Mouse (Mus musculus) forebrain, postnatal 0 days (tissue): ENCODE data around the gene Gm49416. TPM values are rescaled to one million over a fixed set of nuclear protein-coding genes. Genes with fewer than 3 reads are reported as not detected.
A peak's percentile ranks its signal among the peaks of the same experiment; 100 is the strongest.

Experiments
- ATAC-seq: fragments of 200-750 bp; cut with Nextera tagmentation; 2 replicates; pipeline ENCODE4 v1.8.0; 2017; ENCODE audit warnings: mild to moderate bottlenecking, moderate library complexity
- DNase-seq: peaks from one replicate; pipeline ENCODE4 v3.0.0-alpha.2; 2015
- H3K27ac ChIP-seq: fragments of 300-500 bp; sonication (generic); 2 replicates; pipeline ENCODE4 v1.5.1; 2014; ENCODE audit warnings: low read depth, mild to moderate bottlenecking, antibody characterized with exemption, low read length, moderate library complexity, mixed read lengths
- H3K27me3 ChIP-seq: fragments of 300-500 bp; sonication (generic); 2 replicates; pipeline ENCODE4 v1.6.1; 2014; ENCODE audit warnings: mild to moderate bottlenecking, low read length, mixed read lengths; ENCODE audit not compliant: insufficient read depth
- H3K36me3 ChIP-seq: fragments of 300-500 bp; sonication (generic); 2 replicates; pipeline ENCODE4 v1.6.1; 2014; ENCODE audit warnings: mild to moderate bottlenecking, moderate library complexity; ENCODE audit not compliant: insufficient read depth
- H3K4me1 ChIP-seq: fragments of 300-500 bp; sonication (generic); 2 replicates; pipeline ENCODE4 v1.6.1; 2014; ENCODE audit warnings: antibody characterized with exemption; ENCODE audit not compliant: insufficient read depth
- H3K4me2 ChIP-seq: fragments of 300-500 bp; sonication (generic); 2 replicates; pipeline ENCODE4 v1.6.1; 2014; ENCODE audit warnings: low read depth, mild to moderate bottlenecking, moderate library complexity
- H3K4me3 ChIP-seq: fragments of 300-500 bp; sonication (generic); 2 replicates; pipeline ENCODE4 v1.5.1; 2014; ENCODE audit warnings: low read depth, low read length, mixed read lengths
- H3K9ac ChIP-seq: fragments of 300-500 bp; sonication (generic); 2 replicates; pipeline ENCODE4 v1.6.1; 2014; ENCODE audit warnings: mild to moderate bottlenecking
- H3K9me3 ChIP-seq: fragments of 300-500 bp; sonication (generic); 2 replicates; pipeline ENCODE4 v1.6.1; 2016; ENCODE audit warnings: low read length
- CTCF ChIP-seq: sonication (generic); IDR thresholded peaks from 2 replicates; pipeline ENCODE4 v1.5.1; 2016; ENCODE audit warnings: antibody characterized with exemption, control low read depth, low read depth
- WGBS: fragments of 180-500 bp; shearing (Covaris S2); extraction: QIAGEN DNeasy Blood & Tissue Kit; methylation state at CpG from one replicate; pipeline ENCODE4 v1.1.7; 2014; 5-methylcytosine and 5-hydroxymethylcytosine counted together
- polyA plus RNA-seq: library from polyadenylated mRNA; unstranded; fragments of >200 nt; fragmentation: Nextera tagmentation; extraction: Ambion mirVana; gene quantifications from 2 replicates; pipeline ENCODE4 v1.2.1, GENCODE M21; 2015
- total RNA-seq: library from RNA; depleted of rRNA; stranded (reverse); fragments of >200 nt; gene quantifications from 2 replicates; pipeline ENCODE4 v1.2.3, GENCODE M21; 2014

Gm49416 gene
- total and polyA plus RNA-seq, 2 experiments from 2014 or later: 0.95 to 1.4 TPM

GRCm38 (mm10) chr19:8844371-8845129 is 44.2 kb upstream of the Gm49416 start:
- H3K9ac ChIP-seq: no peak overlapping the region
- H3K27me3 ChIP-seq: no peaks in the 10 kb centered on the region
- peaks cover 54% of the 10 kb centered on the region for H3K36me3 ChIP-seq
- H3K4me2 ChIP-seq: no peak overlapping the region
- WGBS: 62% methylated on average over 5 of the region's 5 CpGs
- no peak overlapping the region for H3K4me3 ChIP-seq
- H3K9me3 ChIP-seq: no peaks in the 10 kb centered on the region
- DNase-seq (peak; percentile 86), ATAC-seq (no peak)
- H3K4me1 ChIP-seq: peaks cover 5% of the 10 kb centered on the region
- TF ChIP-seq CTCF: peak; percentile 80
- no peak overlapping the region for H3K27ac ChIP-seq

DNA sequence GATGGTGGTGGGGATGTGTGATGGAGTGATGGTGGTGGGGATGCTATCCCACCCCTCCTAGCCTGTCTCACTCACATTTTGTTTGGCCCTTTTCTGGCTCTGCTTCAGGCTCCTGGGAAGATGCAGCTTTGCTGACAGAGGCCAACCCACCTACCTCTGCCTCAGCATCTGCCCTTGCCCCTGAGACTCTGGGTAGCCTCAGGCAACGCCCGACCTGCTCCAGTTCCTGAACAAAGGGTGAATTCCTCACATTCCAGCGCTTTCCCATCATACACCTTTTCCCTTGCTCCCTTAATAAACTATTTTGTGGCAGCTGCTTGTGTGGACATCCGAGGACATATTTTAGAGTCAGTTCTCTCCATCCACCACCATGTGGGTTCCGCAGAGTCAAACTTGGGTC is 40.4 kb upstream of the Gm49416 start:
- H3K9me3 ChIP-seq: no peaks in the 10 kb centered on the region
- no peak for TF ChIP-seq CTCF
- no peak for DNase-seq
- no peaks in the 10 kb centered on the region for H3K27me3 ChIP-seq
- H3K4me3 ChIP-seq: no peak overlapping the region
- no peaks in the 10 kb centered on the region for H3K4me1 ChIP-seq
- H3K36me3 ChIP-seq: peaks cover 37% of the 10 kb centered on the region
- 87% methylated on average over 5 of the region's 5 CpGs for whole genome bisulfite sequencing
- H3K9ac ChIP-seq: no peak overlapping the region
- no peak overlapping the region for H3K4me2 ChIP-seq
- ATAC-seq: no peak
- no peak overlapping the region for H3K27ac ChIP-seq

- Histone ChIP-seq H3K27me3 (no peaks in the 10 kb centered on the region), H3K4me2 (no peak within 1 kb of the TSS), H3K4me3 (no peak within 1 kb of the TSS), H3K9me3 (no peaks in the 10 kb centered on the region), H3K36me3 (peaks cover 37% of the 10 kb centered on the region), H3K9ac (no peak within 1 kb of the TSS), H3K27ac (no peak within 1 kb of the TSS), H3K4me1 (no peaks in the 10 kb centered on the region)
- 38% methylated on average over 7 of the region's 7 CpGs for WGBS
- ATAC-seq (peak; percentile 45), DNase-seq (no peak)
- TF ChIP-seq CTCF: no peak
Measured at GRCm38 (mm10) chr19:8850402-8850901, 38.3 kb upstream of the Gm49416 start, which contains the start of gene Lrrn4cl. TSS of gene Lrrn4cl (plus strand) at chr19:8850768.

DNA sequence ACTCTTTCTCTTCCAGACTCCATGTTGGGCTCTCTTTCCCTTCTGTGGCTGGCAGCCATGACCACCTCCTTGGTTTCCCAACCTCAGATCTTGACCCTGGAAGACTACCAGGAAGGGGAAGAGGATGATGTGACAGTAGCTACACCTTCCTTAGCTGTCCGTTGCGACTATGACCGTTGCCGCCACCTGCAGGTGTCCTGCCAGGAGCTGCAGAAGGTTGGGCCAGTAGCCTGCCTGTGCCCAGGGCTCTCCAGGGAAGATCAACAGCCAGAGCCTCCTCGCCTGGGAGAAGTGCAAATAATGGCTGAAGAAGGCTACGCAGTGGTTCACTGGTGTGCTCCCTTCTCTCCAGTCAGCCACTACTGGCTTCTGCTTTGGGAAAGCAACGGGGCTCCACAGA is 37.1 kb upstream of the Gm49416 start:
- Histone ChIP-seq H3K9ac (no peak overlapping the region), H3K36me3 (peaks cover 25% of the 10 kb centered on the region), H3K27me3 (no peaks in the 10 kb centered on the region), H3K9me3 (no peaks in the 10 kb centered on the region), H3K4me3 (no peak overlapping the region), H3K4me2 (no peak overlapping the region), H3K27ac (no peak overlapping the region), H3K4me1 (no peaks in the 10 kb centered on the region)
- no peak for DNase-seq
- WGBS: 54% methylated on average over 7 of the region's 7 CpGs
- no peak for TF ChIP-seq CTCF
- no peak for ATAC-seq

DNA sequence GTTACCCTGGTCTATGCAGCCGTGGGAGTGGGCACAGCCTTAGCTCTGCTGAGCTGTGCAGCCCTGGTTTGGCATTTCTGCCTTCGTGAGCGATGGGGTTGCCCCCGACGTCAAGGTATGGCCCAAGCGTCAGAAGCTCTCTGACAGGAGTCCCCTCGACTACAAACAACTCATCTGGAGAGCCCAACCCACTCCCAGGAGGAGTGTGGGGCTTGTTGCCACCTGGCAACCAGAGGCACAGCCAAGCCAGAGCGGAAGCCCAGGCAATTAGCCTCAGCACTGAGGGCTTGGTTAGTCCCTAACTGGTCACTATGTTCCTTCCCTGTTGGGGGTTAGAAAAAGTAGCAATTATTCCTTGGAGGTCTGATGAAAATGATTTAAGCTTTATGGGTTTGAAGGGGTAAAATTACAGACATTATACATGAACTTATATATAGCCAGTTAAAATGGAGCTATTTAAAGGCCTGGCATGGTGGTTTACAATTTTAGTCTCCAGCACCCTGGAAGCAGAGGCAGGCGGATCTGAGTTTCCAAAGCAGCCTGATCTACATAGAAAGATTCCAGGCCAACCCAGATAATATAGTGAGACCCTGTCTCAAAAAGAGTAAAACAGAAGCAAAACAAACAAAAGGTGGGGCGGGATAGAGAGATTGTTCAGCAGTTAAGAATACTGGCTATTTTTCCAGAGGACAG is 36.3 kb upstream of the Gm49416 start:
- Histone ChIP-seq H3K4me3 (no peak overlapping the region), H3K4me1 (no peaks in the 10 kb centered on the region), H3K4me2 (no peak overlapping the region), H3K27me3 (no peaks in the 10 kb centered on the region), H3K9me3 (no peaks in the 10 kb centered on the region), H3K36me3 (peaks cover 18% of the 10 kb centered on the region), H3K27ac (no peak overlapping the region), H3K9ac (no peak overlapping the region)
- ATAC-seq: no peak
- no peak for DNase-seq
- WGBS: 64% methylated on average over 10 of the region's 10 CpGs
- no peak for TF ChIP-seq CTCF

- WGBS: 75% methylated on average over 3 of the region's 3 CpGs
Measured at GRCm38 (mm10) chr19:8853117-8853516, 35.6 kb upstream of the Gm49416 start.

DNA sequence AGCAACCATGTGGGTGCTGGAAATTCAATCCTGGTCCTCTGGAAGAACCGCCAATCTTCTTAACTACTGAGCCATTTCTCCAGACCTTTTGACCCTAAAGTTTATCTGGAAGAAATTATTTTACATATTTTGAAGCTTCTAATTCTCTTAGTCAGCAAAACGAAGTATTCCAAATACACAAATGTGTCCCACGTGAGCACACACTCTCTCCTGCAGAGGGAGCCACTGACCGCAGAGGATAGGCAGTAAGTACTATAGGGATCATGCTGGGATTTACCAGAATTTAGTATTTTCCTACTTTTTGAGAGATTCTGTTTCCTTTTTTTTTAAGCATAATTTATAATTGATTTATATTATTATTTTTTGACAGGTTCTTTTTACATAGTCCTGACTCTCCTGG is 31.0 kb upstream of the Gm49416 start:
- 43% methylated on average over 4 of the region's 4 CpGs for WGBS
- Histone ChIP-seq H3K9ac (no peak overlapping the region), H3K9me3 (no peaks in the 10 kb centered on the region), H3K36me3 (no peaks in the 10 kb centered on the region), H3K4me2 (no peak overlapping the region), H3K4me3 (no peak overlapping the region), H3K27me3 (no peaks in the 10 kb centered on the region), H3K4me1 (no peaks in the 10 kb centered on the region), H3K27ac (no peak overlapping the region)
- peak; percentile 68 for TF ChIP-seq CTCF
- no peak for ATAC-seq
- DNase-seq: peak; percentile 56

More at GRCm38 (mm10) chr19:8853117-8853516, 35.6 kb upstream of the Gm49416 start:
- no peak for ATAC-seq
- Histone ChIP-seq H3K9me3 (no peaks in the 10 kb centered on the region), H3K4me2 (no peak overlapping the region), H3K36me3 (peaks cover 12% of the 10 kb centered on the region), H3K27me3 (no peaks in the 10 kb centered on the region), H3K9ac (no peak overlapping the region), H3K27ac (no peak overlapping the region), H3K4me3 (no peak overlapping the region), H3K4me1 (no peaks in the 10 kb centered on the region)
- no peak for DNase-seq
- TF ChIP-seq CTCF: no peak
